Mouse (Mus musculus) cerebellum, adult 11 months (tissue): ENCODE data around the gene Rbm31y.
"Not testable (repeated sequence)": the region's sequence is repeated elsewhere in the genome, so short reads cannot be mapped to it uniquely, and the experiment has no call there.

Experiments used
- DNase-seq: peaks from one replicate; pipeline ENCODE4 v3.0.0; 2022

Rbm31y gene

GRCm38 (mm10) chrY:17400461-17400860, at the start of gene Rbm31y:
Gene Rbm31y (plus strand): TSS chrY:17400761.
- DNase-seq: not testable (repeated sequence)
